Mouse (Mus musculus): ENCODE results near the gene Btbd35f26. TPM values are rescaled to one million over a fixed set of nuclear protein-coding genes. Genes with fewer than 3 reads are reported as not detected.
"Not testable (repeated sequence)": the region's sequence is repeated elsewhere in the genome, so short reads cannot be mapped to it uniquely, and the experiment has no call there.

The Btbd35f26 gene
- not detected for polyA plus RNA-seq (2017; shearing (Covaris generic))

DNA sequence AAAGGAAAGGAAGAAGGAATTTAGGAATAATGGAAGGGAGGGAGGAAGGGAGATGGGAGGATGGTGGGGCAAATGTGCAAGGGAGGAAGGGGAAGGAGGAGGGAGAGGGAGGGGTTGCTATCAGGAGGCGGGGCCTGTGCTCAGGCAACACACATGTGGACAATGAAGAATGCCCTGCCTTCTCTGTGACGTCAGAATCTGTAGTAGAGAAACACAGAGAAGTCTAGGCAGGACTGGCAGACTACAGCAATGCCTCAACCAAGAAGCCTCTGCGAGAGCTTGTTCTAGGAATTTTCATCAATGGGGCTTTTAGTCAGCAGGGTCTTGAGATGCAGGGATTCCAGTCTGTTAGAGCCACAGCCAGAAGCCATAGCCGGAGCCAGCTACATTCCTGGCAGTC is at the start of gene Btbd35f26:
Gene Btbd35f26, plus strand, starts transcription at position 301 of the 400 bp plus-strand sequence.
- not testable (repeated sequence) for ATAC-seq

- ATAC-seq, result not testable (repeated sequence)
Observed at GRCm38 (mm10) chrX:31341924-31342323, 5.7 kb downstream of the Btbd35f26 start.

GRCm38 (mm10) chrX:31383818-31384217 is 47.6 kb downstream of the Btbd35f26 start, which contains the start of gene Btbd35f19:
Gene Btbd35f19, minus strand, starts transcription at chrX:31383918.
- ATAC-seq, result not testable (repeated sequence)

Other genes starting within 250 kb of the Btbd35f26 start
- gene Btbd35f29, start 218.8 kb upstream of the Btbd35f26 start, polyA plus RNA-seq (2017; shearing (Covaris generic)), result not detected
- gene Spin2f, start 82.6 kb upstream of the Btbd35f26 start, polyA plus RNA-seq (2017; shearing (Covaris generic)), result not detected
- not detected for gene Btbd35f19, start 47.5 kb downstream of the Btbd35f26 start, polyA plus RNA-seq (2017; shearing (Covaris generic))
- not detected for gene Gm21883, start 237.8 kb downstream of the Btbd35f26 start, polyA plus RNA-seq (2017; shearing (Covaris generic))

Measured in inflammation-experienced regulatory T-cells, adult 6 months (primary cell).